Mouse (Mus musculus): ENCODE measurements around the gene Hykk. TPM values are rescaled to one million over a fixed set of nuclear protein-coding genes. Genes with fewer than 3 reads are reported as not detected.

Gene Hykk
- polyA plus RNA-seq, 1 experiment from 2014 or later, result 4.8 TPM

DNA sequence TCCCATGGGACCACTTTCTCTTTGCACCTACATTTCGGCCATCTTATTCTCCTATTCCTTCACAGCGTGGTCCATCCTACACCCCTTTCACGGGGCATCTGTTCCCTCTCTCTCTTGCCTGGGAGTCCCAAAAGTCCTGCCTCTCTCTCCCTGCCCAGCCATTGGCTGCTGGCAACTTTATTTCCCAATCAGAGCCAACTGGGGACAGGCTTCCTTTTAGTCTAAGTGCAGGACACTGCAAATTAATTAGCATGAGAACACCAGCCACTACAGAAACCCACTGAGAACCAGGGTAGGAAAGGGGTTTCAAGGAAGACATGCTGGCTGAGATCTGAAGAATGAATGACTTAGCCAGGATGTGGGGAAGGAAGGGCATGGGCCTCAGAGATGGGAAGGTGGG, 77.3 kb downstream of the Hykk start:
- peaks cover 4% of the 10 kb centered on the region; the same call in 1 of the 2 replicates for H3K4me1 ChIP-seq
- H3K27ac ChIP-seq, result no peak overlapping the region
- 56% methylated on average over 3 of the region's 3 CpGs for WGBS
- no peaks in the 10 kb centered on the region for H3K9me3 ChIP-seq (replicated peaks)
- no peak for DNase-seq (ENCODE audit: low spot score)
- no peaks in the 10 kb centered on the region for H3K27me3 ChIP-seq (ENCODE audit: low read depth, poor library complexity, severe bottlenecking)
- no peak overlapping the region for H3K4me3 ChIP-seq
- no peaks in the 10 kb centered on the region for H3K36me3 ChIP-seq

DNA sequence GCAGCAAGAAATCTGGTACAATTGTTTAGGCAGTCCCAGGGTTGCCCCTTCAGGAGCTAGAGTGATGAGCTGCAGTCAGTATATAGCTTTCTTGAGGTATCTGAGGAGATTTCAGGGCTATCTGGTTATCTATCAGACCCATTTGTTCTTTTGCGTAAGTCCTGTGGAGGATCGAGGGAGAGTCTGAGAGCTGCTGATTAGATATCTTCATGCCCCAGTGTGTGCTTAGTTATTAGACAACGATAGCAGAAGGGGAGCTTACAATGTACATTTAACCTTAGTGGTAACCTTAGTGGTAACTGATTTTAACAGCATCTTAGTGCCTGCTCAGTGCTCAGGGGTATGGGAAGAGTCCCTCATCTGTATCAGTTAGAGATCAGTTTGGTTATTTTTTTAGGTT, 78.6 kb downstream of the Hykk start:
- WGBS, result 87% methylated on average over 3 of the region's 3 CpGs
- peaks cover 4% of the 10 kb centered on the region; the same call in 1 of the 2 replicates for H3K4me1 ChIP-seq
- no peak overlapping the region for H3K4me3 ChIP-seq
- no peak overlapping the region for H3K27ac ChIP-seq
- no peaks in the 10 kb centered on the region for H3K36me3 ChIP-seq
- H3K27me3 ChIP-seq (ENCODE audit: low read depth, poor library complexity, severe bottlenecking), result no peaks in the 10 kb centered on the region
- DNase-seq (ENCODE audit: low spot score), result no peak
- no peaks in the 10 kb centered on the region for H3K9me3 ChIP-seq (replicated peaks)

Other genes starting within 250 kb of the Hykk start
- gene Dnaja4, start 218.4 kb upstream of the Hykk start, polyA plus RNA-seq (2016; fragmentation: Nextera tagmentation; extraction: Ambion mirVana), result 2.7 and 2.9 TPM in 2 replicates
- 178 and 190 TPM in 2 replicates for gene Wdr61, start 182.8 kb upstream of the Hykk start, polyA plus RNA-seq (2016; fragmentation: Nextera tagmentation; extraction: Ambion mirVana)
- 615 and 856 TPM in 2 replicates for gene Crabp1, start 152.5 kb upstream of the Hykk start, polyA plus RNA-seq (2016; fragmentation: Nextera tagmentation; extraction: Ambion mirVana)
- gene Ireb2, start 53.5 kb upstream of the Hykk start, polyA plus RNA-seq (2016; fragmentation: Nextera tagmentation; extraction: Ambion mirVana), result 40.6 and 46.7 TPM in 2 replicates
- 330 and 337 TPM in 2 replicates for gene Psma4, start 33.5 kb downstream of the Hykk start, polyA plus RNA-seq (2016; fragmentation: Nextera tagmentation; extraction: Ambion mirVana)
- 1.0 and 1.1 TPM in 2 replicates for gene AY074887, start 33.7 kb downstream of the Hykk start, polyA plus RNA-seq (2016; fragmentation: Nextera tagmentation; extraction: Ambion mirVana)
- 0.23 and 0.45 TPM in 2 replicates for gene Chrna5, start 63.6 kb downstream of the Hykk start, polyA plus RNA-seq (2016; fragmentation: Nextera tagmentation; extraction: Ambion mirVana)
- gene Chrna3, start 109.3 kb downstream of the Hykk start, polyA plus RNA-seq (2016; fragmentation: Nextera tagmentation; extraction: Ambion mirVana), result 0.15 and 0.25 TPM in 2 replicates
- 0.18 and 0.40 TPM in 2 replicates for gene Chrnb4, start 131.5 kb downstream of the Hykk start, polyA plus RNA-seq (2016; fragmentation: Nextera tagmentation; extraction: Ambion mirVana)
- gene Ube2q2, start 231.6 kb downstream of the Hykk start, polyA plus RNA-seq (2016; fragmentation: Nextera tagmentation; extraction: Ambion mirVana), result 32.6 and 33.9 TPM in 2 replicates

Measured in limb, embryonic 10.5 days (tissue).